8 mouse cellular contexts compared by ENCODE assay signal in the genomic region with DNA sequence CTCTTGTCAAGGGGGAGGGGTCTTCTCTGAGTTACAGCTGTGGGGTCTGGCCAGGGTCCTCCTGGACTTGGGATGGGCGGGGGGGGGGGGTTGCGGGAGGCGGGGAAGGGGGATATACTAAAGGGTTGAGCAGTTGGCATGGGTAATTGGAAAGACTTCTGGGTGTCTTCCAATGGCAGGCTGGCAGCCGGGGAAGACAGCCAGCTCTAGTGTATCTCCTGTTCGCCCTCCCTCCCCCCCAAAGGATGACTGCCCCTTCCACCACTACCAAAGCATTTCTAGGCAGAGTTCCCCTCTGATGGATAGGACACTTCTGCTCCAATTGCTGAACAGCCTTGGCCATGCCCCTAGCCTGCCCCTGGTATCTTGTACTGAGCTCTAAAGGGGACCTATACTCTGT. TPM values are rescaled to one million over a fixed set of nuclear protein-coding genes. Genes with fewer than 3 reads are reported as not detected.
DNase-seq lines count a peak whose midpoint lies in the region; ATAC-seq and TF ChIP-seq lines count a peak whose summit lies in the region.

No protein-coding gene starts in this region.

- H3K9ac ChIP-seq in heart, embryonic 14.5 days (ENCODE audit: low read length): peak overlapping the region; percentile 90
- H3K9ac ChIP-seq in liver, embryonic 14.5 days (replicated peaks): no peak overlapping the region

- peak; percentile 16 for DNase-seq in A20 (ENCODE audit: low read depth, low spot score)
- DNase-seq in brain, embryonic 14.5 days (ENCODE audit: low read depth): peak; percentile 74
- DNase-seq in liver, embryonic 14.5 days (ENCODE audit: low read depth in 3 of 3, low spot score in 3 of 3): no peak
- DNase-seq in adrenal gland, adult 8-10 months: no peak
- DNase-seq in thymus, postnatal 10 days (ENCODE audit: low spot score in 2 of 2): no peak
- DNase-seq in layer of hippocampus, postnatal 10 days (ENCODE audit: low spot score in 2 of 2): no peak
- DNase-seq in thymus, postnatal 4 days: no peak

- peaks cover 16% of the 10 kb centered on the region; the same call in 1 of the 2 replicates for H3K36me3 ChIP-seq in heart, embryonic 14.5 days (ENCODE audit: control insufficient read depth, insufficient read depth, low read length)
- H3K36me3 ChIP-seq in liver, embryonic 14.5 days (replicated peaks; ENCODE audit: control insufficient read depth, insufficient read depth, low read depth): no peaks in the 10 kb centered on the region; the same call in 1 of the 2 replicates

- H3K27ac ChIP-seq in heart, embryonic 14.5 days (replicated peaks in 1 of 2; ENCODE audit: control insufficient read depth in 1 of 2, insufficient read depth in 1 of 2, low read depth in 2 of 2, low read length in 2 of 2): peak overlapping the region; percentile 50 to 74
- H3K27ac ChIP-seq in liver, embryonic 14.5 days: no peak overlapping the region

- TF ChIP-seq EP300 in liver, embryonic 14.5 days (IDR thresholded peaks at IDR 0.05; ENCODE audit: low read depth): no peak

- TF ChIP-seq POLR2A in brain, embryonic 14.5 days (IDR thresholded peaks at IDR 0.05; ENCODE audit: borderline replicate concordance, extremely low read depth, insufficient read depth, insufficient read length, poor library complexity, severe bottlenecking): no peak

- H3K4me1 ChIP-seq in heart, embryonic 14.5 days (ENCODE audit: control insufficient read depth in 2 of 2, insufficient read depth in 2 of 2, low read length in 2 of 2): peaks cover 33 to 50% of the 10 kb centered on the region in 2 experiments
- H3K4me1 ChIP-seq in liver, embryonic 14.5 days (replicated peaks; ENCODE audit: control insufficient read depth in 2 of 2, insufficient read depth in 2 of 2, low read length in 1 of 2): peaks cover 9 to 30% of the 10 kb centered on the region in 2 experiments

- H3K4me2 ChIP-seq in heart, embryonic 14.5 days (ENCODE audit: low read length): peak overlapping the region; percentile 84
- peak overlapping the region; percentile 98 for H3K4me2 ChIP-seq in liver, embryonic 14.5 days (ENCODE audit: low read depth)

- no peaks in the 10 kb centered on the region for H3K27me3 ChIP-seq in heart, embryonic 14.5 days (ENCODE audit: control insufficient read depth, insufficient read depth, low read length)
- H3K27me3 ChIP-seq in liver, embryonic 14.5 days (ENCODE audit: control insufficient read depth, insufficient read depth, low read length): no peaks in the 10 kb centered on the region; the same call in 1 of the 2 replicates

- 43% methylated on average over 5 of the region's 5 CpGs for WGBS in heart, embryonic 14.5 days
- 58% methylated on average over 4 of the region's 5 CpGs for WGBS in liver, embryonic 14.5 days (ENCODE audit: insufficient replicate concordance)

- peak overlapping the region; percentile 70 to 76 for H3K4me3 ChIP-seq in heart, embryonic 14.5 days (ENCODE audit: control insufficient read depth in 1 of 2, insufficient read depth in 1 of 2, low read depth in 1 of 2, low read length in 2 of 2)
- H3K4me3 ChIP-seq in liver, embryonic 14.5 days (ENCODE audit: insufficient read depth in 1 of 2, low read depth in 2 of 2, low read length in 2 of 2): peak overlapping the region in 1 of 2 experiments; percentile 66; a peak in 2 of 4 replicates

- no peak for TF ChIP-seq CTCF in brain, embryonic 14.5 days (IDR thresholded peaks at IDR 0.05; ENCODE audit: borderline replicate concordance, extremely low read depth, insufficient read depth, insufficient read length)
- TF ChIP-seq CTCF in liver, embryonic 14.5 days (IDR thresholded peaks at IDR 0.05; ENCODE audit: low read depth): no peak

- no peak for ATAC-seq in heart, embryonic 14.5 days (ENCODE audit: insufficient number of reproducible peaks, insufficient read depth, low FRiP score, low read depth)
- no peak for ATAC-seq in liver, embryonic 14.5 days (ENCODE audit: insufficient read depth)

- H3K9me3 ChIP-seq in heart, embryonic 14.5 days (ENCODE audit: control insufficient read depth, low read length): no peaks in the 10 kb centered on the region
- H3K9me3 ChIP-seq in liver, embryonic 14.5 days (ENCODE audit: control insufficient read depth, low read length): no peaks in the 10 kb centered on the region

RNA-seq across cellular contexts. Expression of gene Fhl3, which starts 1.4 kb away (rescaled TPM):
- polyA plus RNA-seq in brain, embryonic 14.5 days (2012; rRNA removed): 3.8 and 5.8 TPM in 2 replicates
- 6.8 and 7.0 TPM in 2 replicates for polyA plus RNA-seq in heart, embryonic 14.5 days (2014; fragmentation: Nextera tagmentation; extraction: Ambion mirVana)
- polyA plus RNA-seq in liver, embryonic 14.5 days (2012; rRNA removed): 2.8 TPM in 2 replicates
- 2.7 and 2.9 TPM in 2 replicates for polyA plus RNA-seq in liver, embryonic 14.5 days (2014; fragmentation: Nextera tagmentation; extraction: Ambion mirVana)
- total RNA-seq in adrenal gland, adult 8-10 months (2022): 10 to 100 TPM in 2 of 4 experiments, 1 to 10 TPM in 2; 5.5 to 12.8 (median 8.9) TPM
- total RNA-seq in layer of hippocampus, postnatal 10 days (2021): 1 to 10 TPM; 4.3 to 5.0 TPM

RNA-seq across cellular contexts. Expression of gene Utp11, which starts 8.5 kb away (rescaled TPM):
- 22.4 and 22.6 TPM in 2 replicates for polyA plus RNA-seq in brain, embryonic 14.5 days (2012; rRNA removed)
- 38.8 and 42.5 TPM in 2 replicates for polyA plus RNA-seq in heart, embryonic 14.5 days (2014; fragmentation: Nextera tagmentation; extraction: Ambion mirVana)
- 7.5 and 16.4 TPM in 2 replicates for polyA plus RNA-seq in liver, embryonic 14.5 days (2012; rRNA removed)
- 20.8 and 22.4 TPM in 2 replicates for polyA plus RNA-seq in liver, embryonic 14.5 days (2014; fragmentation: Nextera tagmentation; extraction: Ambion mirVana)
- total RNA-seq in adrenal gland, adult 8-10 months (2022): 10 to 100 TPM; 31.2 to 40.7 (median 34.4) TPM
- total RNA-seq in layer of hippocampus, postnatal 10 days (2021): 10 to 100 TPM; 17.8 to 18.5 TPM

RNA-seq across cellular contexts. Expression of gene Sf3a3, which starts 12.7 kb away (rescaled TPM):
- 53.1 and 59.7 TPM in 2 replicates for polyA plus RNA-seq in brain, embryonic 14.5 days (2012; rRNA removed)
- 73.4 and 73.5 TPM in 2 replicates for polyA plus RNA-seq in heart, embryonic 14.5 days (2014; fragmentation: Nextera tagmentation; extraction: Ambion mirVana)
- 21.2 and 42.1 TPM in 2 replicates for polyA plus RNA-seq in liver, embryonic 14.5 days (2012; rRNA removed)
- polyA plus RNA-seq in liver, embryonic 14.5 days (2014; fragmentation: Nextera tagmentation; extraction: Ambion mirVana): 59.2 and 63.6 TPM in 2 replicates
- total RNA-seq in adrenal gland, adult 8-10 months (2022): 10 to 100 TPM; 33.5 to 42.5 (median 37.2) TPM
- total RNA-seq in layer of hippocampus, postnatal 10 days (2021): 10 to 100 TPM; 36.8 to 41.3 TPM

RNA-seq across cellular contexts. Expression of gene Inpp5b, which starts 39.7 kb away (rescaled TPM):
- 44.9 and 47.3 TPM in 2 replicates for polyA plus RNA-seq in brain, embryonic 14.5 days (2012; rRNA removed)
- 17.3 and 18.6 TPM in 2 replicates for polyA plus RNA-seq in heart, embryonic 14.5 days (2014; fragmentation: Nextera tagmentation; extraction: Ambion mirVana)
- 36.6 and 40.3 TPM in 2 replicates for polyA plus RNA-seq in liver, embryonic 14.5 days (2012; rRNA removed)
- 36.7 and 40.0 TPM in 2 replicates for polyA plus RNA-seq in liver, embryonic 14.5 days (2014; fragmentation: Nextera tagmentation; extraction: Ambion mirVana)
- 10 to 100 TPM; 24.9 to 36.2 (median 29.7) TPM for total RNA-seq in adrenal gland, adult 8-10 months (2022)
- 10 to 100 TPM; 37.8 to 38.9 TPM for total RNA-seq in layer of hippocampus, postnatal 10 days (2021)

RNA-seq across cellular contexts. Expression of gene Pou3f1, which starts 45.3 kb away (rescaled TPM):
- polyA plus RNA-seq in brain, embryonic 14.5 days (2012; rRNA removed): 21.3 and 23.1 TPM in 2 replicates
- polyA plus RNA-seq in heart, embryonic 14.5 days (2014; fragmentation: Nextera tagmentation; extraction: Ambion mirVana): 0.19 and 0.20 TPM in 2 replicates
- polyA plus RNA-seq in liver, embryonic 14.5 days (2012; rRNA removed): 0.01 and 0.02 TPM in 2 replicates
- not detected in 2 replicates for polyA plus RNA-seq in liver, embryonic 14.5 days (2014; fragmentation: Nextera tagmentation; extraction: Ambion mirVana)
- under 1 TPM; 0.06 to 0.15 (median 0.11) TPM for total RNA-seq in adrenal gland, adult 8-10 months (2022)
- total RNA-seq in layer of hippocampus, postnatal 10 days (2021): 10 to 100 TPM; 48.6 to 55.5 TPM

Comparison
In these comparisons a context has a peak if more than half of its experiments do, and no peak if none do; other contexts are left out.
1. DNase-seq: peak in A20 (single experiment) and brain, embryonic 14.5 days (single experiment); none in liver, embryonic 14.5 days (0 of 3), adrenal gland, adult 8-10 months (single experiment), thymus, postnatal 10 days (0 of 2), layer of hippocampus, postnatal 10 days (0 of 2) and thymus, postnatal 4 days (single experiment).